Mouse (Mus musculus): Measurements from ENCODE around the gene Eml2.

The Eml2 gene

DNA sequence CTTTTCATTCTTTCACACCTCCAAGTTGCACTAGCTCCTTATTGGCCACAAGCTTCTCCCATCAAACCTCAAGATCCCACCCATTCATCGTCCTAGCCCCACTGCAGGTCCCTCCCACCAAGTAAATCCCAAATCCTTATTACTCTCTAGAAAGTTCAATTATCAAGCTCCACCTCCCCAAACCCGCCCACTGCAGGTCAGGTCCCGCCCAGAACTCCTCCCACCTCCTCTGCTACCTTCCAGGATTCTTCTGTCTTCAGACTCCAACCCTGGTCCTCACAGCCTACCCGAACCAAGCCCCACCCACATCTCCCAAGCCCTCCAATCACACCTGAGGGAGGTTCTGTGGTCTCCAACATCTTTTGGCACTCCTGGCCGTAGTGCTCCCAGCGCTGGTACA, 12.0 kb upstream of the Eml2 start:
- DNase-seq: no peak

DNA sequence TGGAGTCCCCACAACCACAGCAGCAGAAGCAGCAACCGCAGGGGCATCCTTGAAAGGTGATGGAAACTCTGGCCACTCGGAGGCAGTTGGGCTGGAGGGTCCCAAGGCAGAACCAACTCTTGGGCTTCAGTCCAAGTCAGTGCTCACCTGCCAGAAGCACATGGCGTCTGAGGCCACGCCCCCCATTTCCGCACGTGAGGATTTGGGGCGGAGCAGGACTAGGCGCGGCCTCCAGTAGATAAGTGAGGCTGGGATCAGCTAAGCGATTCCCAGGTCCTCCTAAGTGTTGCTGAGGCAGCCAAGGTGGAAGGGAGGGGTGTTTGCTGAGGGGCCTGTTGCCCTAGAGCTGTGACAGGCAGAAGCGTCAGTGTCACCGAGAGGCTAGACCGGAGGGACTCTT, 11.2 kb upstream of the Eml2 start:
- no peak for DNase-seq

DNA sequence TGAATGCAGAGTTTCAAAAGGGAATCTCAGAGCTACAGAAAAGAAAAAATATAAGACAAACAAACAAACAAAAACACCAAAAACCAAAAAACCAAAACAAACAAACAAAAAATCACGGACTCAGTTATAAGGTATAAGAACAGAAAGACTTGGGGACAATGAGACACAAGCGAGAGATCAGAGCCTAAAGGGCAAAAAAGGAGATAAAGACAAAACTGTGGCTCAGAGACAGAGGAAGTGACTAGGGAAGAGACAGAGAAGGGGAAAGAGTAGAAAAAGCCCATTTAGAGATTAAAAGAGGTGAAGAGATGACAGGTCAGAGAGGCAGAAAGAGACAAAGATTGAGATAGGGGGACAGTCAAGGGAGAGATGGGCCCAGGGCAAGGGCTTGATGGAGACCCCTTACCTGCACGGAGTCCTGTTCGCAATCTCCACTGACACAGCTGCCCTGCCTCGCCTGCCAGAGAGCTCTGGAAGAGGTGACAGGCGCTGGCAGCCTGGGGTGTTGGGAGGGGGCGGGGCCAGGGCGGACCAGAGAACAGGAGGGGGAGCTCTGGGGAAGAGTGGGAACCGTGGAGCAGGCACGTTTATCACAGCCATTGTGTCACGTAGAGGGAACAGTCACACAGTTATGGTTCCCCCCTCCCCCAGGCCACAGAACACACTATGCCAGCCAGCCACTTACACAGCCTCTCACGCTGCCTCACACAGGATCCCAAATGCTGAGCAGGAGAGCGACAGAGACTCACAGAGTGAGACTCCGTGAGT, 10.4 kb upstream of the Eml2 start, which contains the start of gene Gipr:
Gene Gipr, minus strand, starts transcription at position 472 of the 768 bp plus-strand sequence.
- no peak for DNase-seq

DNA sequence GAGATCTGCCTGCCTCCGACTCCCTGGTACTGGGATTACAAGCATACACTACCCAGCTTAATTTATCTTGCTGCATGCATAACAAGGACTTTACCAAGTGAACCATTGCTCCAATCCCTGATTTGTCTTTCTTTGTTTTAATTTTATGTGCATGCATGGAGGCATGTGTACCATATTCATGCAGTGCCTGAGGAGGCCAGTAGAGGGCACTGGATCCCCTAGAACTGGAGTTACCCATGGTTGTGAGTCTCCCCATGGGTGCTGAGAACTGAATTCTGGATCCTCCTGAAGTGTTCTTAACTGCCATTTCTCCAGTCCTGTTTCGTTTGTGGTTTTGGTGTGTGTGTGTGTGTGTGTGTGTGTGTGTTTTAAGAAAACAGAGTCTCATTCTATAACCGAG, 9.2 kb upstream of the Eml2 start:
- no peak for DNase-seq

DNA sequence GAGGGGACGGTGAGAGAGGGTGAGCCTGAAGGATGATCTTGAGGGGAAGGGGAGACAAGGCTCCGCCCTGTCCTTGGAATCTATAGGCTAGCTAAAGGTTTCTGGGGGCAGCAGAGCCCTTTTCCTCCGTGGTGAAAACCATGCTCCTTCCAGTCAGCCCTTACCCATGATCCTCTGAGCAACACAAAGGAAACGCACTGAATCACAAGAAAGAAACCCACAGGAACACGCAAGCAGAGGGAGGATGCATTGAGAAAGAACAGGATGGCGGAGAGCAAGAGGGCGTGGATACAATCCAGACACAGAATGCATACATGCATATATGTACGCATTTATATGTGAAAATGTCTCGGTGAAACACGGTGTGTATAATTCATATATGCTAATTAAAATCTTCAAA, 6.7 kb upstream of the Eml2 start:
- DNase-seq: no peak

DNA sequence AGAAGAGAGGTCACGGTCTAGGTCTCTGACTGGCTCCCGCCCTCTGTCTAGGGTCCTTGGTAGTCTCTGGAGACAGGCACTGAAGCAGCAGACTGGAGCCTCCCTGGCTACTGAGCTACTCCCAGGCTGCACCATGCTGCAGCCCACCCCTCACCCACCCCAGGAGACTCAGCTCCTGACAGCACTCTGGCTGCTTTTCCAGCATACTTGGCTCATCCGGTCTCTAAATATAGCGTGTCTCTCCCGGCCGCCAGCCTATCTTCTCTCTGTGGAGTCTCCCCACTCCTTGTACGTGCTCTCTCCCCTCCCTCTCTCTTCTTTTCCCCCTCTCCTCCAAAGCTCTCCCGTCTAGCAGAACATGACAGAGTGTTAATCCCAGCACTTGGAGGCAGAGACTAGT, 6.1 kb upstream of the Eml2 start:
- DNase-seq: peak; percentile 74

DNA sequence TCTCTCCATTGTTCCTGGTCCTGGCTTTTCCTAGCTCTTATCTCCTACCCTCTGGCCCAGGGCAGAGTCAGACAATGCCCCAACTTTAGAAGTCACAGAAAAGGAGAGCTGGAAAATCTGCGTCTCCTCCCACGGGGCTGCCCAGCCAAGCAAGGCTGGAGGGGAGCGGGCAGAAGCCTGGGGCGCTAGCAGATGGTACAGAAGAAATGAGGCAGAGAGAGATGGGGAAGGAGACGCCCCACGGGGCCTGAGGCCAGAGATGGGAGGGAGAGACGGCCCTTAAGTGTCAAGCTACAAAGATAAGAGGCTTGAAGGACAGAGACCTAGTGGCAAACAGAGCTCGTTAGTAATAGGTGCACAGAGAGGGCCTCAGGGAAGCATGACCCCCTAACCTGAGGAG, 4.4 kb upstream of the Eml2 start:
- no peak for DNase-seq

DNA sequence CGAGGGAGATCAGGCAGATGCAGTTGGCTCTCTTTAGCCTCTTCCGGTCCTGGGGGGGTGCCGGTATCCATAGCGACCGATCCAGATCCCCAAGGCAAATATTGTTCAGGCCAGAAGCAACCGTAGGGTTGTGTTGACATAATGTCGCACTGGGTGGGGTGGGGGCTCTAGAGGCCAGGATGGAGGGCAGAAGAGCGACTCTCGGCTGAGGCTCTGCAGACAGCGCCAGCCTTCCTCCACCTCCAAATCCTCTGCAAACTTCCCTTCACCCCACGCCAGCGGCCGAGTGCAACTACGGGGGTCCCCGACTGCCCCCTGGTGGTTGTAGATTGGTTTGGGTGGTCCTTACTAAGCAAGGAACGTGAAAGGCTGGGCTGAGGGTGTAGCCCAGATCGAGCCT, 3.3 kb upstream of the Eml2 start:
- DNase-seq: peak; percentile 79

DNA sequence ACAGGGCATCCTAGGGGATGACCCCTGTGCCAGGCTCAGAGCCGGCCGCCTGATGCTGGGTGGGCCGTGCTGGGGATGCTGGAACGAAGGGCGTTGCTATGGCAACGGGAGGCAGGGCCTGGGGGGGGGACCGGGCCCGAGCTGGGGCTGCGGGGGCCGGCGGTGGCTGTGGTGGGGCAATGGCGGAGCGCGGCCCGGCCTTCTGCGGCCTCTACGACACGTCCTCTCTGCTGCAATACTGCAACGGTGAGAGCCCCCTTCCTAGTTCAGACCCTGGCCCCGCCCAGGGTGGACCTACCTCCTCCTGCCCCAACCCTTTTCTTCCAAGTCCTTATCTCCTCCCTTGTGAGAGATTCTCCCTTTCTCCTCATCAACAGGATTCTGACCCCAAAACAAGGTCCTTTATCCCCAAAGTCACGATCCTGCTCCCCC, 311 bp downstream of the Eml2 start:
- DNase-seq: no peak

DNA sequence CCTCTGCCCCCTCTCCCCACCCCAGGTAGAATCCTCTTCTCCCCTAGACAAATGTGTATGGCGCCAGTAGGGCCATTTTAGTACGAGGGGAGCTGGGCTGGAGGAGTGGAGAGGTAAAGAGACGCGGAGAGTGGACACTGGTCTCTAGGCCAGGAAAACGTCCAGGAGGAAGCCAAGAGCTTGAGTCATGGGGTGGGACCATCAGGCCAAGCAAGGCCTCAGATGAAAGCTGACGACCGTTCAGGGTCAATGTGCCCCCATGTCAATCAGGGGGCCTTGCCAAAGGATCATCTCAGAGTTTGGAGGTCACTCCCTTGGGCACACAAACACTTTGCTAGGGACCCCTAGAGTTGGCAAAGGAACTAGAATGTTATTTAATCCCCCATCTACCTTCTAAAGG, 995 bp downstream of the Eml2 start:
- no peak for DNase-seq

DNA sequence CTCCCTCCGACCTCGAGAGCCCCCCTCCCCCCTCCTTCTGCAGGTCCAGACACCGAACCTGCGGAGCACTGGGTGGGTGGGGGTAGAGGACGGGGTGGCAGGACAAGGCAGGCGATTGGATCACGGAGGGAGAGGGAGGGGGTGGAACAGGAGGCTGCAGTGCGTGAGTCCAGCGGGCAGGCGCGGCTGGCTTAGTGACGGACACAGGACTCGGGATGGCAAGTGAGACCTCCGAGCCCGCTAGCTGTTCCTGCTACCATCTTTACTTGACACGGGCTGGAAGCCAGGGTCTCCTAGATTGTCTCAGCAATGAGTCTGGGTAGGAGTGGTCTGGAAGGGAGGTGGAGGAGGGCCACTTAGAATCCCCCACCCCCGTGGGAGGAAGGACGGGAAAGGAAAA, 1.8 kb downstream of the Eml2 start:
- DNase-seq: peak; percentile 59

DNA sequence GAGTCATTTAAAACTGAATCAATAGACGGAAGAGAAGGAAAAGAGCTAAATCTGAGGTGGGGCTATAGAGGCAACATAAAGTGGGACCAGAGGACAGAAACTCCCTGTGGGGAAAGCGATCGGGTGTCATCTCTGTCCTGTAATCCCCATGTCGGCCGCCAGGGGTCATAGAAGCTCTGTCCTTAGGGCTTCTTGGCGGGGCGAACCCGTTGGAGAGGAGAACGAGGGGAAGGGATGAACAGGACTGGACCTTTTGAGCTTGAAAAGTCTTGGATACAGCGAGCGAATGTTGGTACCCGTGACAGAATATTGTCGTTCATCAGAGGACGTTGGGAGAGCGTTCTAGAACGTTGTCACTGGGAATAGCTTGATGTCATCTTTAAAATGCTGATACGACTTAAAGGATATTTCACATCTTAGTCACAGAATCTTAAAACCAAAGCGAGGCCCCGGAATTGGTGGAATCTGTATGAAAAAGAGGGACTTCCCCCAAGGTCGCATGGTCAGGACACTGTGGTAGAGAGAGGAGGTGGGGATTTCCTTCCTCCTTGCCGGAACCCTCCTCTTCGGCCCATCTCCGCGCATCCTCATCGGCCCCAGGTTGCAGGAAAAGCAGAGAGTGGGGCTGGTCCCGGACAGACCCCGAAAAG, 2.3 kb downstream of the Eml2 start:
- DNase-seq: peak; percentile 88

DNA sequence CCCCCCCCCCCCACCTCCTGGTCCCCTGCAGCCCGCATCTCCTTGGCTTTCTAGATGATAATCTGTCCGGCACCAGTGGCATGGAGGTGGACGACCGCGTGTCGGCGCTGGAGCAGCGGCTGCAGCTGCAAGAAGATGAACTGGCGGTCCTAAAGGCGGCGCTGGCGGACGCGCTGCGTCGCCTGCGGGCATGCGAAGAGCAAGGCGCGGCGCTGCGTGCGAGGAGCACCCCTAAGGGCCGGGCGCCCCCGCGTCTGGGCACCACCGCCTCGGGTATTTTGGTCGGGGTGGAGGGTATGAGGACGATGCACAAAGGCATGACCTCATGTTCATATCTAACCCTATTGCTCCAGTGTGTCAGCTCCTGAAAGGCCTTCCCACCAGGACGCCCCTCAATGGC, 3.0 kb downstream of the Eml2 start:
- peak; percentile 75 for DNase-seq

DNA sequence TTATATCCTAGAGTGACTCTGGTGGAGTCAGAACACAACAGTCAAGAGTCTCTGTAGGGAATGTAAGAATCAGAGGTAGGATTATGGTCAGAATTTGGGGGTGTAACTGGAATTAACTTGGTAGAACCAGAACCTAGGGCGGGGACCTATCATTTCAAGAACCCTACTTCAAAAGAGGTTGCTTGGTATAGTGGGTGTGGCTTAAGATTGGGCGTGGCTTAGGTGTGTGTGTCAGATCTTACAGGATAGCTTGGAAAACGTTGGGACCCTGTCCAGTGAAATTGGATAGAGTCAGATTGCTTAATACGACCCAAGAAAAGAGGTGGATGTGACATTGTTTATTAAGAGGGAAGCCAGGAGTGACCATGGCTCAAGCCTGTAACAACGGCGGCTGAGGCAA, 3.7 kb downstream of the Eml2 start:
- DNase-seq: no peak

DNA sequence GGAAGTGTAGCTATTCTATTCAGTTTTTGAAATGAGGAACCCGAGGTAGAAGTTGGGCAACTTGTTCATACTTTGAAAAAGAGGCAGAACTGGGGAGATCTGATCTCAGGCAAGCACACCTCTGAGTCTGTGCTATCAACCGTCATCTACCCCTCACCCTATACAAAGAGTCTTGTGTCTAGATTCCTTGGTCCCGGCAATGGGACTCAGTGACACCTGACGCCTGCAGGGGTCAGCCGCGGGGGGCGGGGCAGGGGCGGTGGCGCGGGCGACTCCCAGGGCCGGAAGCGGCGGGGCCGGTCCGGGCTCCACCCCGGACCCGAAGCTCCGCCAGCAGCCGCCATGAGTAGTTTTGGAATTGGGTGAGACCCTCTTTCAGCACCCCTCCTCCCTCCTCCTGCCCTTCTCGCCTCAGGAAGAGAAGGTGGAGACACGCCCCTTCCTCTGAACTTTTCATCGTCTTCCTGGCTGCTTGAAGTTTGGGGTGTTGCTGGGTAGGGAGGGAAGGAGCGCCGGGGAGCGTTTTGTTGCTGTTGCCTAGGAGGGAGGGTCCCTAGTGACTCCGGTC, 4.7 kb downstream of the Eml2 start:
- DNase-seq: no peak

DNA sequence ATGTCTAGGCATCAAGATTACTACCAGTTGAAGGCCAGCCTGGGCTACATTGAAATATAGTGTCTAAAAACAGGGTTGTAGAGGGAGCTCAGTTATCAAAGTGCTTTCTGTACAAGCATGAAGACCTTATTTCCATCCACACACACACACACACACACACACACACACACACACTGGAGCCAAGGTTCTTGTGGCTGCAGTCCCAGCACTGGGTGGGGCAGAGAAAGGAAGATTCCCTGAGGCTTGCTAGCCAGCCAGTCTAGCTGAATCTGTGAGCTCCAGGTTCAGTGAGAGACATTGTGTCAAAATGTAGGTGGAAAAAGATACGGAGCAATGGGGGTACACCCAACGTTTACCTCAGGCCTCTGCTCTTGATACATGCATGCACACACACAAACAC, 8.0 kb downstream of the Eml2 start:
- DNase-seq: no peak

DNA sequence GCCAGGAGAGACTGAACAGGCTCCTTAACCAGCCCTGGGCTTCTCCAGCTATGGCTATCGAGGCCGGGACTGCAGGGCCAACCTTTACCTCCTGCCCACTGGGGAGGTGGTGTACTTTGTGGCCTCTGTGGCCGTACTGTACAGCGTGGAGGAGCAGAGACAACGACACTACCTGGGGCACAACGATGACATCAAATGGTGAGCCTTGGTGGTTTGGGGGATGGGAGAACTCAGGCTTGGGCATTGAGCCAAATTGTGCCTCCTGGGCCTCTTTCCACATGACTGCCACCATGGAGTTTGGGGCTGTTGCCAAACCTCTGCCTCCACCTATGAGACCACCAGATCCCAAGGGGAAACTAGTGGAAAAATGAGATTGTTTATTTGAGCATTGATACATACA, 8.5 kb downstream of the Eml2 start:
- no peak for DNase-seq

DNA sequence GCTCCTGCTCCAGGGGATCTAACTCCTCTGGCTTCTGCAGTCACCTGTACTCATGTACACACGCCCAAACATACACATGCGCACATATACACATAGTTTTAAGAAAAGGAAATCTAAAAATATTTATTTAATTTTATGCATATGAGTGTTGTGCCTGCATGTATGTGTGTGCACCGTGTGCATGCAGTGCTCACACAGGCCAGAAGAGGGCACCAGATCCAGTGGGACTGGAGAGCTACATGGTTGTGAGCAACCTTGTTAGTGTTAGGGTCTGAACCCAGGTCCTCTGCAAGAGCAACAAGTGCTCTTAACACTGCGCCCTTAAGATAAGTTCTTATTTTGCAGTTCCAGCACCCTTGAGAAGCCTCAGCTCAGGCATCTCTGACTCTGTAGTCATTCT, 18.5 kb downstream of the Eml2 start:
- DNase-seq: no peak

DNA sequence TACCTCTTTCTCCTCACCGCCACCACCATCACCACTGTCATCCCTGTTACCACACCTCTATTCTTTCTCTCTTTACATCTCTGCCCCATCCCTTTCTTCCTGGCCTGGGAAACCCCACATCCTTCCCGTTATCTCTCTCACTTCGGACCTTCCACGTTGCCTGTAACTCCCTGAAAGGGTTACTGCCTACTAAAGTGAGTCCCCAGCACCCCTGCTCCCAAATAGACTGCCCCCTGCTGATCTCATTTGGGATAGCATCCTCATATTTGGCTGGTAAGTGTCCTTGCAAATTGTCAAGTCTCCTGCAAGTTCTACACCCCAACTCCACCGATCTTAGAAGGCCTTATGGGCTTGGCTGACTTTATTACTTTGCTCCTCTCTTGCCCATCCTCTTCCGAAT, 20.5 kb downstream of the Eml2 start:
- DNase-seq: no peak

DNA sequence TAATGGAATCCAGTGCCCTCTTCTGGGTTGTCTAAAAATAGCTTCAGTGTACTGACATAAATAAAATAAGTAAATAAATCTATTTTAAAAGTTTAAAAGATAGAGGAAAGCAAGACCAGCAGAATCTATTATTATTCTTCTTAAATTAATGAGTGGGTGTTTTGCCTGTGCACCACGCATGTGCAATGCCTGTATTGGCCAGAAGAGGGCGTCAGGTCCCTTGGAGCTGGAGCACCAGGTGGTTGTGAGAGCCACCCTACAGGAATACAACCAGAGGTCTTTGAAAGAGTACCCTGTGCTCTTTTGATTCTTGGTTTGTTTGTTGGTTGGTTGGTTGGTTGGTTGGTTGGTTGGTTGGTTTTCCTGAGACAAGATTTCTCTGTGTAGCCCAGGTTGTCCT, 21.8 kb downstream of the Eml2 start:
- no peak for DNase-seq

DNA sequence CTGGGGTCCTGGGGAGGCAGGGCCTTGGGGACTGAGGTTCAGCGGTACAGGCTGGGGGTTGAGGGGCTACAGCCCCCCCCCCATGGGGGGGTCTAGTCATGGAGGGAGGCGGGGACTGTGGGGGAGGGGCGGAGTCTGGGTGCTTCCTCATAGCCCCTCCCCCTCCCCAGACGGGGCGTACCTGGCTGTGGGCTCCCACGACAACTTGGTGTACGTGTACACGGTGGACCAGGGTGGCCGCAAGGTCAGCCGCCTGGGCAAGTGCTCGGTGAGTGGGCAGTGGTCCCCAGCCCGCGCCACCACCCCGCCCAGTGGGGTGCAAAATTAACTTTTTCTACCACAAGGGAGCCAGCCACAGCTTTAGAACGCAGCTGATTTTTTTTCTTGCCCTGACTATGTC, 25.4 kb downstream of the Eml2 start:
- no peak for DNase-seq

DNA sequence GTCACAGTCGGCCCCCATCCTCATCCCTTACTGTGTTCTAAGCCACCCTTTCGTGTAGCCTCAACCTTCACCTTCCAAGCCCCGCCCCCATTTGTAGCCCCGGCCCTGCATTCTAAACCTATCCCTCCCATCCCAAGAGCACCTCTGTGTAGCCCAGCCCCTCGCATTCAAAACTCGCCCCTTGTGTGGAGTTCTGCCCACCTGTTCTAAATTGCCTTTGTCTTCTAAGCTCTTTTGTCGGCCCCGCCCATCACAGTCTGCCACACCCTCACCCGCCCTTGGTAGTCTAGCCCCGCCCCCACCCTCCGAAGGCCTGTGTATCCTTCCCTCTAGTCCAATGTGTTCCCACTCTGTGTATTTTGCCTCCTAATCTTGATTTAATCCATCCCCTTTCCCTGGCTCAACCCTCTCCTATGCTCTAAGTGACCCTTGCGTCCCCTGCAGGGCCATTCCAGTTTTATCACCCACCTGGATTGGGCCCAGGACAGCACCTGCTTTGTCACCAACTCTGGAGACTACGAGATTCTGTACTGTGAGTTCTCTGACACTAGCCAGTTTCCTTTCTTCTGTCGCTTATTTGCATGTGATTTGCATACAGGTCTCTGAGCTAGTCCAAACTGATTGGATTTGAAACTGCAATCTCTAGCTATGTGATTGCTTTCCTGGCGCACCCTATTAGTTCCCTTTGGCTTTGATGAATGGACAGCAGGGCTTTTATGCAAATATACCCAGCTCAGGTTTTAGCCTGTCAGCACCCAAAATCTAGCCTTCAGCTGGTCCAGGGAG, 26.0 kb downstream of the Eml2 start:
- DNase-seq: no peak

DNA sequence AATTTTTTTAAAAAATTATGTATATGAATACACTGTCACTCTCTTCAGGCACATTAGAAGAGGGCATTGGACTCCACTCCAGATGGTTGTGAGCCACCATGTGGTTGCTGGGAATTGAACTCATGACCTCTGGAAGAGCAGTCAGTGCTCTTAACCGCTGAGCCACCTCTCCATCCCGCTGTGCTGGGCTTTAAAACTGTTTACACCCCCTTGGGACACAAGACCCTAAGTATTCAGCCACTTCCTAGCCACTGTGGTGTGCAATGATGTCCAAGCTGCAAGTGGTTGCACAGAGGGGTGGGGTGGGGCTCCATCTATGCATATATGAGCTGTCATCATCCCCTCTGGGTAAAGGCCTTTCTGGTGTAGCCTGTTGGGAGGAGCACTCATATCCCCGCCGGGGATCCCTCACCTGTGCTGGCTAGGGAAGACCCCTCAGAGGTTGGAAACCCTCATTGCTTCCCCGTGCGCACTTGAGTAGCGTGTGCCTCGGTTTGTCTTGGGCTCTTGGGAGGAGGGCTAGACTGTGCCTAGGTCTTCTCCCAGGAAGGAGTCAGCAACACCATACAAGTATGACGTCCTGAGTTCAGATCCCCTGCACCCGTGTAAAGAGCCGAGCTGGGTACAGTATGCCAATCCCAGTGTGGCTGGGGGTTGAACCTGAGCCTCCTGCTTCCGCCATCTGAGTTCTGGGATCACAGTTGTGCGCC, 32.1 kb downstream of the Eml2 start:
- no peak for DNase-seq

Measured in right cerebral cortex, adult 18-20 months (tissue).